Mouse (Mus musculus): Measurements from ENCODE around the gene Tcirg1.

Tcirg1 gene

DNA sequence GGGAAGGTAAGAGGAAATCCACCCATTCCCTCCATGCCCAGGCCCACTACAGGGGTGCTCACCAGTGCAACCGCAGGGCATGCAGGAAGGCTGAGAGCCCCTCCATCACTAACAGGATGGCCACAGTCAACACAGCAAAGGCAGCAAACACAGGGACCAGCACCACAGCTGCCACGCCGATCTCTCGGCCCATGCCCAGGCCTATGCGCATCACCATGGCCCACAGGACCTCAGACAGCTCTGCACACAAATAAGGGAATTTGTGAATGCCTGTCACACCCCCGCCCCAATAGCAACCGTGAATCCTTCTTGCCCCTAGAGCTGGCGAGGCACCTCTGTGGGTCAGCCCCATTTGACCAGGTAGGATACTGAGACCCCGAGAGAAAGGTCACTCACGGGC, 10.7 kb downstream of the Tcirg1 start:
- no peak for DNase-seq

DNA sequence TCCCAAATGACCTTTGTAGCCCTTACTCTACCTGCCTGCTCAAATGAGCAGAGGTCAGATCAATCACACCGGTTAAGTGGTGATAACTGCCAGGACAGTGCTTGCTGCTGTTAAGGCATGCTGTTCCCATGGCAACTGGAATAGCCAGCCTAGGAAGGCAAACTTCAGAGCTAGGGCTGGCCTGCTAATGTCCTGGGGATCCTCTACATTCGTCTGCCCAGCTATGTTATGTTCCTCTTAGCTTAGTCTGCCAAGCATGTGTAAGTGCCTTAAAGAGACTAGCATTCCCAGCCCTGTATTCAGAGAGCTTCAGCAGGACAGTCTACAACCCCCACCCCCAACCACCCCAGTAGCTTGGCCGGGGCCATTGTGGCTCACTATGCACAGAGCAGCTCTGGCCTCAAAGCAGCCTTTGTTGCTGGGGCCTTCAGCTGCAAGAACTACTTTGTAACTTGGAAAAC, 11.7 kb downstream of the Tcirg1 start:
- DNase-seq: no peak

- DNase-seq: no peak
Observed at GRCm38 (mm10) chr19:3894294-3894693, 12.6 kb downstream of the Tcirg1 start.

DNA sequence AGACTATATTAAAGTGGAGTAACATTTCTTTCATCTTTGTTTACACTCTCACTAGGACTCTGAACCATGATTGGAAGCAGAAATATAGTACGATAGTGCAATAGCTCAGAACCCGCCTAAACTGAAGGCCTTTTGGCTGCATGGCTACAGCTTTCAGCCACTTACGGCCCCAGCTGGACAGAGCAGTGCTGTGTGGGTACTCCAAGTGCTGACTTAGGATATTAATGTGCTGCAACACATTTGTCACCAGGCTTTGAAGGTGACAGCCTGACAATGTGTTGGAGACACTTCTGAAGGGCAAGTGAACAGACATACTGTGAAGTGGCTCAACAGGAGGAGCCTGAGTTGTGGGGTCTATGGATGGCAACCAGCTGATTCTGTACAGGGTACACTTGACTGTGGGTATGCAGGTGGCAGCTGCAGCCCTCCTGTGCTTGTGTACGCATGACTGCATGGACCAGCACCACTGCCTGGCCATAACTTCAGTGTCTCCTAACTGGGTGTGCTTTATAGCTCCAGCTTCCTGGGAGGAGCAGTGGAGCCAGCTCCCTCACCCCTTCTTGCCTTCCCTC, 13.3 kb downstream of the Tcirg1 start:
- no peak for DNase-seq

- no peak for DNase-seq
Observed at GRCm38 (mm10) chr19:3890181-3890580, 16.8 kb downstream of the Tcirg1 start.

DNA sequence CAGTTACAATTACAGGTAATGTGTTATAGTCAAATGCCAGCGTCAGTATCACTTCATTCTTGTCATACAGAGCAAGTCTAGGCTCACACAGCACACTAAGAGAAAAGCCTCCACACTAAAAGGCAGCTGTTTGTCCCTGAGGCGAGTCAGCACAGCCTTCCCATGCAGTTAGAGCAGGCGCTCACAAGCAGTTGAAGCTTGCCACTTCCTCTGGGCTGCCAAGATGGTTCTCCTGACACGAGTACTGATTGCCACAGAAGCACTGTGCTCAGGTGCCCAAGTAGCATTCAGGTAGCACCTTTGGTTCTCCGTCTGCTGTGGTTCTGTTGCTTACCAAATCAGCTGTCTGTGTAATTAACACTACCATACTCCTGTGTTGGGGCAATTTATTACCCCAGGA, 17.8 kb downstream of the Tcirg1 start:
- no peak for DNase-seq

- DNase-seq: no peak
Observed at GRCm38 (mm10) chr19:3884325-3884990, 22.5 kb downstream of the Tcirg1 start.

DNA sequence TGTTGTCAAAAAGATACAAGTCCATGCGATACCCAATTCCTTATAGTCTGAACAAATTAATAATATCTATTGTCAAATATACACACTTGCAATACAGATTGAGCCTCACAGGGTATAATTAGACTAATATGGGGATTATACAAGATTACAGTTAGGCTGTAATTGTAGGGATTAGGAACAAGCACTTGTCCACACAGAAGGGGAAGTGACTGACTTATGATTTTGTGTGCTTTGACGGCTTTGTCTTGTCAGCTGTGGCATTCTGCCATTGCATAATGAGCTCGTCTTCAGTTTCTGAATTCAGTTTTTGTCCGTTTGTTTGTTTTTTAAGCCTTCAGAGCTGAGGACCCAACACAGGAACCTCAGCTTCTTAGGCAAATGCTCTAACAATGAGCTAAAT, 24.7 kb downstream of the Tcirg1 start:
- DNase-seq: no peak

- DNase-seq: peak; percentile 34 to 62
Observed at GRCm38 (mm10) chr19:3880054-3880848, 26.7 kb downstream of the Tcirg1 start.

DNA sequence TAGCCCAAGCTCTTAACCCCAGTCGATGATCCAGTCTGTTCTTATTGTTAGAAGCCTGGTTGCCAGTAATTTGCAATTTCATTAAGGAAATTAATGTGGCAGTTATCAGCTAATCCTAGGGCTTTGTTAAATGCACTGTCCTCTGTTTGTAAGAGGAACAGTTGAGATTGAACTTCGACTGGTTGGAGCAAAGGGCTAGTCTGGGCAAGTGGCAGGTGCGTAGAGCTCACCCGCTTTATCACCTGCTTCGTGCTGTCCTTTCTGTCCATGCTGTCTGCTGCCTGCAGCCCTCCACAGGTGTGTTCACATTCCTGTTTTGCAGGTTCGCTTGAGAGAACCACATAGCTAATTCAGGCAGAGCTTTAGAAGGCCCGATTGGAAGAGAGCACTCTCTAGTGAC, 31.9 kb downstream of the Tcirg1 start:
- DNase-seq: no peak

DNA sequence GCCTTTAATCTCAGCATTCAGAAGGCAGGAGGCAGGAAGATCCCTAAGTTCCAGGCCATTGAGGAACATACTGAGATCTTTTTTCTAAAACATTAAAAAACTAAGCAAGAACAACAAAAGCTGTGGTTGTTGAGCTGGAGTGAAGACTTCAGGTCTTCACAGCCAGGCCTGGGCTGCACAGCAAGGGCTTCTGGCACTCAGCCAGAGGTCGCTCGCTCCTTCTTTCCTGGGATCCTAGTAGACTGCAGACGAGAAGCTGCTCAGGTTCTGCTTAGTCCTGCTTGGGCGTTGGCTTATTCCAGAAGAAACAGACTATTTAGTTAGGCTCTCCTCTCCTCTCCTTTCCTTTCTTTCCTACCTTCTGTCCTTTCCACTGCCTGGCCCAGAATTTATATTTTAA, 34.6 kb downstream of the Tcirg1 start:
- peak; percentile 32 to 62 for DNase-seq

- no peak for DNase-seq
Observed at GRCm38 (mm10) chr19:3871468-3871867, 35.5 kb downstream of the Tcirg1 start.

DNA sequence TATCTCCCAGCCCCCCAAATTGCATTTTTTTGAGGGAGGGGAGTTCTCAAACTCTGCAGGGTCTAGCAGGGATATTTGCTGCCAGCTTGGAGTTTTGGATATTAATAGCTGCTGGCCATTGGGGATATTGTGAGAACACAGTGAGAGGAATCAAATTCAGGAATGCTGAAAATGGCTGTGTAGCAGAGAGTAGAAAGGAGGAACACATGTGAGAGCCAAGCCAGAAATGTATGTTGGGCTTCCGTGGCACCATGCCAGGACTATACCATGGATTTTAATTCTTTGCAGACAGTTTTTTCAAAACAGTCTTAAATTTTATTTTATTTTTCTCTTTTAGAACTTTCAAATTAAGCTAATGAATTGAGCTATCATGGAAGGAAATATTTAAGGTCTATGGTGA, 38.6 kb downstream of the Tcirg1 start:
- no peak for DNase-seq

DNA sequence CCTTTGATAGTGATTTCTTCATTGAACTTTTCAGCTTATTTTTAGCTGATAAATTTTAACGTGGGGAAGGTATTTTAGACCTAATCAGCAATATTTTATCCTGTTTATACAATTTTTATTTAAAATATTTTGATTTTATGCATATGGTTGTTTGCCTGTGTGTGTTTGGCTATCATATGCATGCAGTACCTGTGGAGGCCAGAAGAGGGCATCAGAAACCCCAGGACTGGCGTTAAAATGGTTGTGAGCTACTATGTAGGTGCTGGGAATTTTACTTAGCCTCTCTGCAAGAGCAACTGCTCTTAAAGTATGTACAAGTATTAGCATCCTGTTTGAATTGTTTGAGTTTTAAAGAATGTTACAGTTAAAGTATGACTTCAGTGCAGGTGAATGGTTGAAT, 42.0 kb downstream of the Tcirg1 start:
- no peak for DNase-seq

GRCm38 (mm10) chr19:3862713-3863112, 44.2 kb downstream of the Tcirg1 start:
- no peak for DNase-seq

DNA sequence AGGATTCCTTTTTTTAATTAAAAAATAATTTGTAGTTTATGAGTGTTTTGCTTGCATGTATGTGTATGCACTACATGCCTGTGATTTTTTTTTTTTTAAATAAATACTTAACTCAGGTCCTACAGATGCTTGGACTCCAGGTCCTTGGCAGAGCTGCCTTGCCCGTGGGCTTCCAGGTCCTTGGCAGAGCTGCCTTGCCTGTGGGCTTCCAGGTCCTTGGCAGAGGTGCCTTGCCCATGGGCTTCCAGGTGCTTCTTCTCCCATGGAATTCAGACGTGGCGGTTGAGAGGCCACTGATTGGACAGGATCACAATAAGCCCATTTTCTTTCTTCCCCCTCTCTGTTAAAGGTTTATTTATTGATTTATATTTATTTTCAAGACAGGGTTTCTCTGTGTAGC, 49.7 kb downstream of the Tcirg1 start:
- DNase-seq: no peak

GRCm38 (mm10) chr19:3855601-3856000, 51.3 kb downstream of the Tcirg1 start:
- no peak for DNase-seq

DNA sequence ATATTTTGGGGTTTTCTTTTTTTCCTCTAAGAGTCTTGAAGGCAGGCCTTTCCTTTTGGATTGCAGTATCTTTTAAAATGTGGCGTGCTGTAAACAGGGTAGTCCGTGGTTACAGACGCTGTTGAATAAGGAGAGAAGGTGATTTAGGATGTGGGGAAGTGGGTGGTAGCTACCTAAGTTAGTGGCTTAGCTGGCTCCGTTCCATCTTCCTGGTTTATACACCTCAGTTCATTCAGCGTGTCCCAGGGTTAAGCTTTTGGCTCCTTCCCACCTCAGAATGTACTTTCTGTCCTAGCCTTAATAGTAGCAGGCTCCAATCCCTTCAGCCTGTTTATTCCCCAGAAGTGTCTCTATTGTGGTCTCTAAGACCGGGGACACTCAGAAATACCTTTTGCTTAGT, 51.8 kb downstream of the Tcirg1 start:
- DNase-seq: peak; percentile 55 to 58

DNA sequence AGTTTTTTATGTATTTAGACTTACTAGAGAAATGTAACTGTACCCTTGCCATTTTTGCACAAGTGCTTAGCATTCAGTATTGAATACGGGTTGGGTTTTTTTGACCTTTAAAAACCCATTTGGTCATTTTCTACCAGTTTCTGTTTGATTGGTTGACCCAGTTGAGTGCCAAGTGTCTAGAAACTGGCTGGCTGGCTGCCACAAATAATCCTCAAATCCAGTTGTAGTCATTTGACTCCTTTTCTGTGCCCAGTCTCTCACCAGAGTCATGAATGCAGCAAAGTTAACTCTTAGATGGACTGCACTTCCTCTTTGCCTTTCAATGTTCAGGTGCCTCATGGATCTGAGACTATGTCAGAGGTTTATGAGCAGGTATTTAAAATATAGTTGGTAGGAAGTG, 53.0 kb downstream of the Tcirg1 start:
- no peak for DNase-seq

DNA sequence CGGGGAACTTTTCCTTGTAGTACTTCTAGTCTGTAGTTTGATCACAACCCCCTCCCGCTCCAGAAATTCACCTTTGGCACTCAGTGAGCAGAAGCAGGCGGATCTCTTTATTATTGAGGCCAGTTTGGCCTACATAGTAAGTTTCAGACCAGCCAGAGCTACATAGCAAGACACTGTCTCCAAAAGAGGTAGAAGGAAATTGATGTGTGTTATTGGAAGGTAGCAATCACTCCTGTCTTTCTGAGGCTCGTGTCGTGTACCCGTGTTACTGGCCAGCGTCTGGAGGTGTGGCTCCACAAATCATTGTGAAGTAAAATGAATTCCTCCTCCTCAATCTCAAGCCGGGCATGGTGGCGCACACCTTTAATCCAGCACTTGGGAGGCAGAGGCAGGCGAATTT, 53.8 kb downstream of the Tcirg1 start:
- no peak for DNase-seq

DNA sequence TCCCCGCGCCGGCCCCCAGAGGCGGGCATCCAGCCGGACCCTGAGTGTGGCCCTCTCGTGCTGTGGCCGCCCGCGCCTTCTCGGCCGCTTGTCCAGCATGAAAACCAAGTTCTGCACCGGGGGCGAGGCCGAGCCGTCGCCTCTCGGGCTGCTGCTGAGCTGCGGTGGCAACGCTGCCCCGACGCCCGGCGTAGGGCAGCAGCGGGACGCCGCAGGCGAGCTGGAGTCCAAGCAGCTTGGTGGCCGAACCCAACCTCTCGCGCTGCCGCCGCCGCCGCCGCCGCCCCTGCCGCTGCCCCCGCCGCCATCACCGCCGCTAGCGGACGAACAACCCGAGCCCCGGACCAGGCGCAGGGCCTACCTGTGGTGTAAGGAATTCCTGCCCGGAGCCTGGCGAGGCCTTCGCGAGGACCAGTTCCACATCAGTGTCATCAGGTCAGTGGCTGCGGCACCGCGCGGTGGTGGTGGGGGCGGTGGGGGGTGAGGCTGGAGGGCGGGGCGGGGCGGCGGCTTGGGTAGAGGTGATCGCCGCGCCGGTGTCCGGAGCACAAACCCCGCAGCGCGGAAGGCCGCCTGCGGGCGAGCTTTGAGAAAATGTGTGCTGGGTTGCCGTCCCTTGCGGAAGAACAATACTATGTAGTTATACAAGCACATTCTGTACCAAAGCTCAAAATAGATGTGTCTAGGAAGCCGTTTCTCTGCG, 54.8 kb downstream of the Tcirg1 start:
- no peak for DNase-seq

DNA sequence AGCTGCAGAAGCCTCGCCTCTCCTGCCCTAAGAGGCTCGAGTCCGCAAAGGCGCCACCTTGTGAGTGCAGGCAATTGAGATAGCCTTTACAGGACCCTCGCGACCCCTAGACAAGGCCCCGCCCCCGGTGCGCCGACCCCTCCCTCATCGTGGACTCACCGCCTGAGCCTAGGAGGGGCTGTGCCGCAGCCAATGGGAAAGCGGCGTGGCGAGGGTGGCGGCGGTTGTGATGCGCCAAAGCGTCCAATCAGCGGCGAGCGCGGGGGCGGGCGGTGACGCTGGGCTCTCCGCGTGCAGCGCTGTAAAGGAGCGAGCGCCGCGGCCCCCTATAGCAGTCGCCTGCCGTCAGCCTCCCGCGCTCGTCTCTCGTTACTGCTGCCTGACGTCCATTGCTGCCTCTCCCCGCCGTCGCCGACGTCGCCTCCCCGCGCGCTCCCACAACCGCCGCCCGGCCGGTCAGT, 55.4 kb downstream of the Tcirg1 start, which contains the start of gene Chka:
Chka (plus strand) TSS at position 272 of the 461 bp plus-strand sequence.
- peak; percentile 95 to 96 for DNase-seq

GRCm38 (mm10) chr19:3850847-3851469, 56.0 kb downstream of the Tcirg1 start:
- peak; percentile 88 to 89 for DNase-seq

Data from kidney, adult 8-10 months (tissue).